Comparison of ENCODE assay signal across 8 mouse cellular contexts in the genomic region with DNA sequence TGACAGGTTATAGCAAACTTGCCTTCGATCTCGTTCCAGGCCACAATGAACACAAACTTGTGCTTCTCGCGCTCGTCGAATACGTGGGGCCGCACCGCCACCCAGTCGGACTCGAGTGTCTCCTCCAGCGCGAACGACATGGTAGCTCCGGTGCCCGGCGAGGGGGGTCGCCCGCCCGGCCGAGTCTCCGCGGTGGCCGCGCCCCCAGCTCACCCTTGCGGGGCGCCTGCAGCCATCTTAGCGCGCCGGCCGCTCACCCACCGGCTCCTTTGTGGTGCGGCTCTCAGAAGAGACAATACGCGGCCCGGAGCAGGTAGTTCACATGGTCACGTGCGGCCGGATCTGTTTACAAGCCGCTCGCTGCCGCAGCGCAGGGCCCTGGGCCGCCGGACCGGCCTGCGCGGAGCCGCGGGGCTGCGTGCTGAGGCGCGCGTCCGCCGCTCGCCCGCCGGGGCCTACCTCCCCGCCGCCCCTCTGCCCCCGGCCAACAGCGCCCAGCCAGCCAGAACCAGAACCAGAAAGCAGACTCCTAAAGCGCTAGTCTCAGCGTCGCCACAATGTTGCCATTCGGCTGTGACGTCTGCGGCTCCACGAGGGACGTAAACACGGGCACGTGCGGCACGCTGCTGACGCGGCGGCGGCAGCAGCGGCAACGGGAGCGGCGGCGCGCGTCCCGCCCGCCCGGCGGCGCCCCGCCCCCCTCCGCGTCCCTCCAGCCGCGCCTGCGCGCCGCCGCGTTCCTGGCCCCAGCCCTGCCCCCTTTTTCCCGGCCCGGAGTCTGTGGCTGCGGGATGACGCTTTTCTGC. TPM values are rescaled to one million over a fixed set of nuclear protein-coding genes. Genes with fewer than 3 reads are reported as not detected.
DNase-seq lines count a peak whose midpoint lies in the region; ATAC-seq and TF ChIP-seq lines count a peak whose summit lies in the region.

TSS of gene Jmy (minus strand) at position 642 of the 806 bp plus-strand sequence.

- ATAC-seq in embryonic facial prominence, embryonic 13.5 days (ENCODE audit: insufficient number of reproducible peaks, insufficient read depth, low FRiP score, low TSS enrichment, low read depth), result peak; percentile 90
- peak; percentile 92 for ATAC-seq in limb, embryonic 14.5 days (ENCODE audit: low FRiP score, low read depth)
- ATAC-seq in midbrain, postnatal 0 days (ENCODE audit: low FRiP score), result peak; percentile 96

- peaks cover 12% of the 10 kb centered on the region for H3K4me1 ChIP-seq in embryonic facial prominence, embryonic 13.5 days
- peaks cover 12% of the 10 kb centered on the region for H3K4me1 ChIP-seq in limb, embryonic 14.5 days (ENCODE audit: control insufficient read depth, insufficient read depth, low read length)
- H3K4me1 ChIP-seq in midbrain, postnatal 0 days (ENCODE audit: insufficient read depth, low read length), result peaks cover 8% of the 10 kb centered on the region

- TF ChIP-seq CTCF in midbrain, postnatal 0 days (IDR thresholded peaks at IDR 0.05), result no peak

- DNase-seq in 3134 (ENCODE audit: extremely low read depth, insufficient read length, low spot score), result peak; percentile 81
- peak; percentile 92 to 95 for DNase-seq in adrenal gland, postnatal 36 days
- peak; percentile 81 for DNase-seq in heart, adult 8-10 months (ENCODE audit: low spot score)
- peak; percentile 82 for DNase-seq in kidney, adult 9 months
- DNase-seq in limb, embryonic 14.5 days (ENCODE audit: low spot score), result peak; percentile 86
- DNase-seq in midbrain, postnatal 0 days (ENCODE audit: low spot score), result peak; percentile 94
- DNase-seq in spleen, postnatal 14 days (ENCODE audit: low spot score in 2 of 2), result peak; percentile 63 to 68

- under 1% methylated on average over 103 of the region's 105 CpGs for WGBS in embryonic facial prominence, embryonic 13.5 days
- WGBS in limb, embryonic 14.5 days, result 0% methylated on average over 49 of the region's 105 CpGs
- WGBS in midbrain, postnatal 0 days, result under 1% methylated on average over 77 of the region's 105 CpGs

- H3K4me3 ChIP-seq in embryonic facial prominence, embryonic 13.5 days, result peak within 1 kb of the TSS; percentile 98
- peak within 1 kb of the TSS; percentile 98 for H3K4me3 ChIP-seq in limb, embryonic 14.5 days (replicated peaks; ENCODE audit: low read length)
- H3K4me3 ChIP-seq in midbrain, postnatal 0 days (ENCODE audit: low read depth, low read length), result peak within 1 kb of the TSS; percentile 99

- H3K27me3 ChIP-seq in embryonic facial prominence, embryonic 13.5 days, result no peaks in the 10 kb centered on the region
- H3K27me3 ChIP-seq in limb, embryonic 14.5 days (ENCODE audit: control insufficient read depth, insufficient read depth, low read length), result no peaks in the 10 kb centered on the region
- H3K27me3 ChIP-seq in midbrain, postnatal 0 days (ENCODE audit: insufficient read depth, low read length), result no peaks in the 10 kb centered on the region

- no peaks in the 10 kb centered on the region for H3K36me3 ChIP-seq in embryonic facial prominence, embryonic 13.5 days
- H3K36me3 ChIP-seq in limb, embryonic 14.5 days (ENCODE audit: control insufficient read depth, insufficient read depth, low read length), result 0 out of 2 replicates have a peak, but pooled peaks cover 5% of the 10 kb centered on the region
- no peaks in the 10 kb centered on the region for H3K36me3 ChIP-seq in midbrain, postnatal 0 days (ENCODE audit: insufficient read depth, low read length)

- peak within 1 kb of the TSS; percentile 97 for H3K27ac ChIP-seq in embryonic facial prominence, embryonic 13.5 days
- peak within 1 kb of the TSS; percentile 95 for H3K27ac ChIP-seq in limb, embryonic 14.5 days (replicated peaks; ENCODE audit: low read depth, low read length)
- H3K27ac ChIP-seq in midbrain, postnatal 0 days (ENCODE audit: low read depth, low read length), result peak within 1 kb of the TSS; percentile 92

- no peak for TF ChIP-seq POLR2A in limb, embryonic 14.5 days (IDR thresholded peaks at IDR 0.05; ENCODE audit: borderline replicate concordance, extremely low read depth, insufficient read depth, insufficient read length)

- H3K9me3 ChIP-seq in embryonic facial prominence, embryonic 13.5 days, result no peaks in the 10 kb centered on the region
- H3K9me3 ChIP-seq in limb, embryonic 14.5 days (ENCODE audit: control insufficient read depth, low read length), result no peaks in the 10 kb centered on the region
- no peaks in the 10 kb centered on the region for H3K9me3 ChIP-seq in midbrain, postnatal 0 days (ENCODE audit: low read length)

- H3K9ac ChIP-seq in embryonic facial prominence, embryonic 13.5 days, result peak within 1 kb of the TSS; percentile 98
- peak within 1 kb of the TSS; percentile 92 for H3K9ac ChIP-seq in limb, embryonic 14.5 days (ENCODE audit: low read depth, low read length, severe bottlenecking)
- H3K9ac ChIP-seq in midbrain, postnatal 0 days (replicated peaks; ENCODE audit: low read length, poor library complexity, severe bottlenecking), result peak within 1 kb of the TSS; percentile 92

- H3K4me2 ChIP-seq in embryonic facial prominence, embryonic 13.5 days, result peak within 1 kb of the TSS; percentile 87
- peak within 1 kb of the TSS; percentile 87 for H3K4me2 ChIP-seq in limb, embryonic 14.5 days (replicated peaks; ENCODE audit: low read depth, low read length, severe bottlenecking)
- peak within 1 kb of the TSS; percentile 81 for H3K4me2 ChIP-seq in midbrain, postnatal 0 days (ENCODE audit: low read depth, low read length, poor library complexity, severe bottlenecking)

RNA-seq across cellular contexts. Expression of gene Jmy, which starts in this region (rescaled TPM):
- total RNA-seq in adrenal gland, postnatal 36 days (2021), result 10 to 100 TPM; 53.8 to 62.4 TPM
- 6.3 and 7.5 TPM in 2 replicates for polyA plus RNA-seq in embryonic facial prominence, embryonic 13.5 days (2015; fragmentation: Nextera tagmentation; extraction: Ambion mirVana)
- 10 to 100 TPM; 39.1 to 46.5 (median 45.1) TPM for total RNA-seq in heart, adult 8-10 months (2022)
- polyA plus RNA-seq in limb, embryonic 14.5 days (2012; rRNA removed), result 8.3 and 8.4 TPM in 2 replicates
- 6.5 and 7.7 TPM in 2 replicates for polyA plus RNA-seq in limb, embryonic 14.5 days (2014; fragmentation: Nextera tagmentation; extraction: Ambion mirVana)
- 22.0 and 23.8 TPM in 2 replicates for total RNA-seq in midbrain, postnatal 0 days (2014; rRNA removed)
- polyA plus RNA-seq in midbrain, postnatal 0 days (2015; fragmentation: Nextera tagmentation; extraction: Ambion mirVana), result 5.0 and 7.8 TPM in 2 replicates

Comparison
In these comparisons a context has a peak if more than half of its experiments do, and no peak if none do; other contexts are left out.
1. Peak in every context shown above with its lines: DNase-seq, ATAC-seq, H3K4me3 ChIP-seq and H3K27ac ChIP-seq.